Mouse (Mus musculus): ENCODE results near the gene Haus4. TPM values are rescaled to one million over a fixed set of nuclear protein-coding genes. Genes with fewer than 3 reads are reported as not detected.
A peak's percentile ranks its signal among the peaks of the same experiment; 100 is the strongest.

Haus4 gene
- total and polyA plus RNA-seq, 3 experiments = 3.2 to 3.8 (median 3.5) TPM

- Histone ChIP-seq H3K4me3 (peak overlapping the region; percentile 31; the same call in 1 of the 2 replicates), H3K27me3 (ENCODE audit: control insufficient read depth, insufficient read depth, low read length) (no peaks in the 10 kb centered on the region), H3K9ac (ENCODE audit: low read depth, low read length) (peak overlapping the region; percentile 56), H3K36me3 (ENCODE audit: control insufficient read depth, insufficient read depth, low read length) (no peaks in the 10 kb centered on the region), H3K4me1 (ENCODE audit: control insufficient read depth, insufficient read depth, low read length) (peaks cover 2% of the 10 kb centered on the region; the same call in 1 of the 2 replicates), H3K79me2 (replicated peaks; ENCODE audit: control insufficient read depth, insufficient read depth, low read length) (no peaks in the 10 kb centered on the region), H3K27ac (no peak overlapping the region)
- WGBS = 4% methylated on average over 18 of the region's 18 CpGs
- no peak for DNase-seq
- no peak for TF ChIP-seq POLR2A (IDR thresholded peaks at IDR 0.05; ENCODE audit: insufficient read depth, low read depth, low read length)
- no peak for TF ChIP-seq CTCF (IDR thresholded peaks at IDR 0.05)
- no peak for TF ChIP-seq EP300 (IDR thresholded peaks at IDR 0.05; ENCODE audit: insufficient read depth, low read depth, low read length)
- intact Hi-C loops (cut with DNase I) = loop anchor here (5.0 kb wide), 2 partner anchors 50 to 115 kb away; partner anchors contain the start of genes Ajuba, Cdh24 and Gm17606
Observed at GRCm38 (mm10) chr14:54527227-54528006, 27.0 kb downstream of the Haus4 start.

DNA sequence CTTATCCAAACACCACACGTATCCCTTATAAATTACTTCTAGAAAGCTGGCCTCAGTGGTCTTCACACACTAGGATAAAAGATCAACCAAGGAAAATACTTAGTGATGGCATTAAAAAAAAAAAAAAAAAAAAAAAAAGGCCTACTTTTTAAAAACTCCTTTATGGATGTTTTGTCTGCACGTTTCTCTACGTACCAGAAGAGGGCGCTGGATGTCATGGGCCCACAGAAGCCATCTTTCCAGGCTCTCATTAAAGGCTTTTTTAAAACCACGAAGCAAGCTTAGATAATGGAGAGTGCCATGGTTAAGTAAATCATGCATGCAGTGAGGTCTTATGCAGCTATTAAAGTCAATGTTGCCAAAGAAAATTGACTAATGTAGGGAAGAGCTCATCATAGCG lies 30.8 kb downstream of the Haus4 start:
- intact Hi-C loops (cut with DNase I) = no loop called here

GRCm38 (mm10) chr14:54516710-54517310 lies 37.6 kb downstream of the Haus4 start:
- Histone ChIP-seq H3K36me3 (ENCODE audit: control insufficient read depth, insufficient read depth, low read length) (no peaks in the 10 kb centered on the region; the same call in 1 of the 2 replicates), H3K9ac (ENCODE audit: low read depth, low read length) (peak overlapping the region; percentile 61), H3K27me3 (ENCODE audit: control insufficient read depth, insufficient read depth, low read length) (no peaks in the 10 kb centered on the region), H3K4me1 (ENCODE audit: control insufficient read depth, insufficient read depth, low read length) (peaks cover 5% of the 10 kb centered on the region), H3K4me3 (peak overlapping the region; percentile 70), H3K27ac (peak overlapping the region; percentile 77), H3K79me2 (replicated peaks; ENCODE audit: control insufficient read depth, insufficient read depth, low read length) (no peaks in the 10 kb centered on the region)
- TF ChIP-seq CTCF (IDR thresholded peaks at IDR 0.05) (no peak), EP300 (IDR thresholded peaks at IDR 0.05; ENCODE audit: insufficient read depth, low read depth, low read length) (no peak; the same call in 1 of the 2 replicates), POLR2A (IDR thresholded peaks at IDR 0.05; ENCODE audit: insufficient read depth, low read depth, low read length) (no peak)
- 3% methylated on average over 17 of the region's 17 CpGs for WGBS
- no peak for DNase-seq
- intact Hi-C loops (cut with DNase I) = loop anchor here (2.0 to 5.0 kb wide), 2 partner anchors 55 to 258 kb away; partner anchors contain the start of gene Lrp10

More for the DNA sequence above, 30.8 kb downstream of the Haus4 start:
- Histone ChIP-seq H3K4me1 (ENCODE audit: control insufficient read depth, insufficient read depth, low read length) (peaks cover 2% of the 10 kb centered on the region; the same call in 1 of the 2 replicates), H3K4me3 (no peak overlapping the region), H3K9ac (ENCODE audit: low read depth, low read length) (no peak overlapping the region), H3K27ac (no peak overlapping the region), H3K79me2 (replicated peaks; ENCODE audit: control insufficient read depth, insufficient read depth, low read length) (no peaks in the 10 kb centered on the region), H3K27me3 (ENCODE audit: control insufficient read depth, insufficient read depth, low read length) (no peaks in the 10 kb centered on the region), H3K36me3 (ENCODE audit: control insufficient read depth, insufficient read depth, low read length) (no peaks in the 10 kb centered on the region)
- TF ChIP-seq POLR2A (IDR thresholded peaks at IDR 0.05; ENCODE audit: insufficient read depth, low read depth, low read length) = no peak
- TF ChIP-seq CTCF (IDR thresholded peaks at IDR 0.05) = peak; percentile 42
- no peak for TF ChIP-seq EP300 (IDR thresholded peaks at IDR 0.05; ENCODE audit: insufficient read depth, low read depth, low read length)
- 40% methylated on average over 6 of the region's 6 CpGs for WGBS
- DNase-seq = no peak

- no peak for TF ChIP-seq CTCF (IDR thresholded peaks at IDR 0.05)
- TF ChIP-seq POLR2A (IDR thresholded peaks at IDR 0.05; ENCODE audit: insufficient read depth, low read depth, low read length) = no peak
- TF ChIP-seq EP300 (IDR thresholded peaks at IDR 0.05; ENCODE audit: insufficient read depth, low read depth, low read length) = no peak
- intact Hi-C loops (cut with DNase I) = no loop called here
- DNase-seq = no peak
- Histone ChIP-seq H3K4me3 (no peak overlapping the region), H3K79me2 (replicated peaks; ENCODE audit: control insufficient read depth, insufficient read depth, low read length) (no peaks in the 10 kb centered on the region), H3K36me3 (ENCODE audit: control insufficient read depth, insufficient read depth, low read length) (no peaks in the 10 kb centered on the region), H3K27me3 (ENCODE audit: control insufficient read depth, insufficient read depth, low read length) (no peaks in the 10 kb centered on the region), H3K27ac (no peak overlapping the region), H3K4me1 (ENCODE audit: control insufficient read depth, insufficient read depth, low read length) (no peaks in the 10 kb centered on the region), H3K9ac (ENCODE audit: low read depth, low read length) (no peak overlapping the region)
- 84% methylated on average over 9 of the region's 9 CpGs for WGBS
Observed at GRCm38 (mm10) chr14:54509774-54510173, 44.6 kb downstream of the Haus4 start.

DNA sequence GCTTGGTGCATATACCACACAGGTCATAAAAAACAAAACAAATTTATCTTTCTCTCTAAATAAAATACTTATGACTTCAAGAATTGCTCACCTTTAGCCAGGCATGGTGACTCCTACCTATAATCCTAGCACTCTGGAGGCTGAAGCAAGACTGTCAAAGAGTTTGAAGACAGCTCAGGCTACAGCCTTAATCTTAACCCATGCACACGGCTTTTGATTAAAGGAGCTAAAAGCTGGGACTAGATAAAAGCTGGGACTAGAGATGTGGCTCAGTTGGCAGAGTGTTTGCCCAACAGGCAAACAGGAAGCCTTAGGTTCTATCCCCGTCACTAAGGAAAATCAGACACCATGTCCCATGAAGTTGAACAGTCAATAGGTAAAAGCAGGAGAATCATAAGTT lies 51.3 kb downstream of the Haus4 start:
- Histone ChIP-seq H3K27ac (no peak overlapping the region), H3K4me1 (ENCODE audit: control insufficient read depth, insufficient read depth, low read length) (no peaks in the 10 kb centered on the region), H3K4me3 (no peak overlapping the region), H3K9ac (ENCODE audit: low read depth, low read length) (no peak overlapping the region), H3K79me2 (replicated peaks; ENCODE audit: control insufficient read depth, insufficient read depth, low read length) (no peaks in the 10 kb centered on the region), H3K36me3 (ENCODE audit: control insufficient read depth, insufficient read depth, low read length) (no peaks in the 10 kb centered on the region), H3K27me3 (ENCODE audit: control insufficient read depth, insufficient read depth, low read length) (no peaks in the 10 kb centered on the region)
- WGBS = 62% methylated on average over 2 of the region's 2 CpGs
- intact Hi-C loops (cut with DNase I) = no loop called here
- no peak for DNase-seq
- no peak for TF ChIP-seq CTCF (IDR thresholded peaks at IDR 0.05)
- TF ChIP-seq EP300 (IDR thresholded peaks at IDR 0.05; ENCODE audit: insufficient read depth, low read depth, low read length) = no peak
- no peak for TF ChIP-seq POLR2A (IDR thresholded peaks at IDR 0.05; ENCODE audit: insufficient read depth, low read depth, low read length)

All from heart, adult 2 months (tissue).